Mouse (Mus musculus) forebrain, postnatal 0 days (tissue): ENCODE data around the gene Strip2. TPM values are rescaled to one million over a fixed set of nuclear protein-coding genes. Genes with fewer than 3 reads are reported as not detected.

Source experiments
- ATAC-seq: fragments of 200-750 bp; cut with Nextera tagmentation; 2 replicates; pipeline ENCODE4 v1.8.0; 2017; ENCODE audit warnings: mild to moderate bottlenecking, moderate library complexity
- DNase-seq: peaks from one replicate; pipeline ENCODE4 v3.0.0-alpha.2; 2015
- H3K27ac ChIP-seq: fragments of 300-500 bp; sonication (generic); 2 replicates; pipeline ENCODE4 v1.5.1; 2014; ENCODE audit warnings: low read depth, mild to moderate bottlenecking, antibody characterized with exemption, low read length, moderate library complexity, mixed read lengths
- H3K27me3 ChIP-seq: fragments of 300-500 bp; sonication (generic); 2 replicates; pipeline ENCODE4 v1.6.1; 2014; ENCODE audit warnings: mild to moderate bottlenecking, low read length, mixed read lengths; ENCODE audit not compliant: insufficient read depth
- H3K36me3 ChIP-seq: fragments of 300-500 bp; sonication (generic); 2 replicates; pipeline ENCODE4 v1.6.1; 2014; ENCODE audit warnings: mild to moderate bottlenecking, moderate library complexity; ENCODE audit not compliant: insufficient read depth
- H3K4me1 ChIP-seq: fragments of 300-500 bp; sonication (generic); 2 replicates; pipeline ENCODE4 v1.6.1; 2014; ENCODE audit warnings: antibody characterized with exemption; ENCODE audit not compliant: insufficient read depth
- H3K4me2 ChIP-seq: fragments of 300-500 bp; sonication (generic); 2 replicates; pipeline ENCODE4 v1.6.1; 2014; ENCODE audit warnings: low read depth, mild to moderate bottlenecking, moderate library complexity
- H3K4me3 ChIP-seq: fragments of 300-500 bp; sonication (generic); 2 replicates; pipeline ENCODE4 v1.5.1; 2014; ENCODE audit warnings: low read depth, low read length, mixed read lengths
- H3K9ac ChIP-seq: fragments of 300-500 bp; sonication (generic); 2 replicates; pipeline ENCODE4 v1.6.1; 2014; ENCODE audit warnings: mild to moderate bottlenecking
- H3K9me3 ChIP-seq: fragments of 300-500 bp; sonication (generic); 2 replicates; pipeline ENCODE4 v1.6.1; 2016; ENCODE audit warnings: low read length
- CTCF ChIP-seq: sonication (generic); IDR thresholded peaks from 2 replicates; pipeline ENCODE4 v1.5.1; 2016; ENCODE audit warnings: antibody characterized with exemption, control low read depth, low read depth
- WGBS: fragments of 180-500 bp; shearing (Covaris S2); extraction: QIAGEN DNeasy Blood & Tissue Kit; methylation state at CpG from one replicate; pipeline ENCODE4 v1.1.7; 2014; 5-methylcytosine and 5-hydroxymethylcytosine counted together
- polyA plus RNA-seq: library from polyadenylated mRNA; unstranded; fragments of >200 nt; fragmentation: Nextera tagmentation; extraction: Ambion mirVana; gene quantifications from 2 replicates; pipeline ENCODE4 v1.2.1, GENCODE M21; 2015
- total RNA-seq: library from RNA; depleted of rRNA; stranded (reverse); fragments of >200 nt; gene quantifications from 2 replicates; pipeline ENCODE4 v1.2.3, GENCODE M21; 2014

The Strip2 gene
- total and polyA plus RNA-seq, 2 experiments from 2014 or later = 5.2 to 9.5 TPM

- H3K4me3 ChIP-seq = no peak overlapping the region
- H3K9ac ChIP-seq = no peak overlapping the region
- H3K4me1 ChIP-seq = no peaks in the 10 kb centered on the region
- no peak overlapping the region for H3K4me2 ChIP-seq
- no peaks in the 10 kb centered on the region for H3K9me3 ChIP-seq
- H3K36me3 ChIP-seq = peaks cover 18% of the 10 kb centered on the region
- 78% methylated on average over 2 of the region's 2 CpGs for WGBS
- ATAC-seq (no peak), DNase-seq (no peak)
- no peak overlapping the region for H3K27ac ChIP-seq
- TF ChIP-seq CTCF = no peak
- H3K27me3 ChIP-seq = no peaks in the 10 kb centered on the region
Observed at GRCm38 (mm10) chr6:29881936-29882335, 34.9 kb upstream of the Strip2 start.

- Histone ChIP-seq H3K9ac (no peak overlapping the region), H3K9me3 (no peaks in the 10 kb centered on the region), H3K36me3 (peaks cover 18% of the 10 kb centered on the region), H3K4me2 (no peak overlapping the region), H3K27ac (no peak overlapping the region), H3K4me1 (no peaks in the 10 kb centered on the region), H3K27me3 (no peaks in the 10 kb centered on the region), H3K4me3 (no peak overlapping the region)
- ATAC-seq = no peak
- 65% methylated on average over 6 of the region's 6 CpGs for WGBS
- DNase-seq = no peak
- TF ChIP-seq CTCF = no peak
Observed at GRCm38 (mm10) chr6:29882870-29883269, 33.9 kb upstream of the Strip2 start.

GRCm38 (mm10) chr6:29891151-29891550, 25.7 kb upstream of the Strip2 start:
- no peaks in the 10 kb centered on the region for H3K4me1 ChIP-seq
- DNase-seq = no peak
- H3K9ac ChIP-seq = no peak overlapping the region
- no peaks in the 10 kb centered on the region for H3K9me3 ChIP-seq
- WGBS = 71% methylated on average over 11 of the region's 11 CpGs
- no peak overlapping the region for H3K4me2 ChIP-seq
- H3K27me3 ChIP-seq = no peaks in the 10 kb centered on the region
- no peak for TF ChIP-seq CTCF
- no peak overlapping the region for H3K4me3 ChIP-seq
- H3K27ac ChIP-seq = no peak overlapping the region
- H3K36me3 ChIP-seq = peaks cover 10% of the 10 kb centered on the region; the same call in 1 of the 2 replicates
- no peak for ATAC-seq

GRCm38 (mm10) chr6:29896976-29897375, 19.8 kb upstream of the Strip2 start:
- Histone ChIP-seq H3K9ac (no peak overlapping the region), H3K27ac (no peak overlapping the region), H3K4me3 (no peak overlapping the region), H3K4me1 (no peaks in the 10 kb centered on the region), H3K27me3 (no peaks in the 10 kb centered on the region), H3K4me2 (no peak overlapping the region), H3K36me3 (peaks cover 9% of the 10 kb centered on the region), H3K9me3 (no peaks in the 10 kb centered on the region)
- 95% methylated on average over 3 of the region's 3 CpGs for WGBS
- no peak for TF ChIP-seq CTCF
- ATAC-seq = no peak
- no peak for DNase-seq

GRCm38 (mm10) chr6:29901450-29901849, 15.4 kb upstream of the Strip2 start:
- H3K9ac ChIP-seq = no peak overlapping the region
- WGBS = 100% methylated on average over 1 of the region's 1 CpGs
- no peak overlapping the region for H3K4me2 ChIP-seq
- no peaks in the 10 kb centered on the region for H3K9me3 ChIP-seq
- no peak for TF ChIP-seq CTCF
- no peak overlapping the region for H3K4me3 ChIP-seq
- ATAC-seq (no peak), DNase-seq (no peak)
- no peaks in the 10 kb centered on the region for H3K27me3 ChIP-seq
- H3K4me1 ChIP-seq = no peaks in the 10 kb centered on the region
- H3K36me3 ChIP-seq = peaks cover 6% of the 10 kb centered on the region
- no peak overlapping the region for H3K27ac ChIP-seq

GRCm38 (mm10) chr6:29902256-29902655, 14.6 kb upstream of the Strip2 start:
- Histone ChIP-seq H3K36me3 (peaks cover 8% of the 10 kb centered on the region), H3K9me3 (no peaks in the 10 kb centered on the region), H3K27me3 (no peaks in the 10 kb centered on the region), H3K4me3 (no peak overlapping the region), H3K4me1 (no peaks in the 10 kb centered on the region), H3K4me2 (no peak overlapping the region), H3K9ac (no peak overlapping the region), H3K27ac (no peak overlapping the region)
- WGBS = 69% methylated on average over 2 of the region's 2 CpGs
- ATAC-seq (no peak), DNase-seq (no peak)
- TF ChIP-seq CTCF = no peak

GRCm38 (mm10) chr6:29903343-29903914, 13.4 kb upstream of the Strip2 start:
- TF ChIP-seq CTCF = no peak
- DNase-seq (no peak), ATAC-seq (peak; percentile 95)
- no peak overlapping the region for H3K4me3 ChIP-seq
- H3K4me1 ChIP-seq = no peaks in the 10 kb centered on the region
- H3K36me3 ChIP-seq = peaks cover 4% of the 10 kb centered on the region
- H3K9ac ChIP-seq = no peak overlapping the region
- no peaks in the 10 kb centered on the region for H3K27me3 ChIP-seq
- no peaks in the 10 kb centered on the region for H3K9me3 ChIP-seq
- no peak overlapping the region for H3K4me2 ChIP-seq
- 86% methylated on average over 3 of the region's 3 CpGs for WGBS
- no peak overlapping the region for H3K27ac ChIP-seq
